Mouse (Mus musculus) gastrocnemius, postnatal 10 days (tissue): Measurements from ENCODE around the gene Angpt4. TPM values are rescaled to one million over a fixed set of nuclear protein-coding genes. Genes with fewer than 3 reads are reported as not detected.

Source experiments
- DNase-seq: peaks from one replicate; pipeline ENCODE4 v3.0.0; 2021; ENCODE audit warnings: mixed read lengths
- total RNA-seq, 2 experiments: library from RNA; stranded (reverse); gene quantifications; 2 replicates each; pipeline ENCODE4 v1.2.3; 2021

Angpt4 gene
- total RNA-seq, 2 experiments from 2014 or later: 0.26 to 0.47 TPM

DNA sequence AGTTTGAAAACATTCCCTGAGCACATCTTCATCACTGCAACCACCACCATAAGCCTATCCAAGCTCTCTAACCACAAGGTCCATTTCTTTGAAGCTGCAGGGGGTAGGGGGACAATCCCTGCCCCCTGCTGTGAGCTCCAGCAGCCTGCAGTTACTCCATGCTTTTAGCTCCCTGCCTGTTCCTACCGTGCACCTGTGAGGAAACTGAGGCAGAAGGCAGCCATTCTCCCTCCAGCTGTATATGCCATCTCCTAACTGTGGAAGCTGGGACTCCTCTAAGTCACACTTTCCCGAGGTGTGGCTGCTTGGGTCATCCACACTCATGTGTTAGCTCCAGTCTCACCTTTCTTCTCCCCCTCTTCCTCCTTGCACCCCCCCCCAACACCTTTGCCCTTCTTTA is 4.1 kb downstream of the Angpt4 start:
- no peak for DNase-seq

DNA sequence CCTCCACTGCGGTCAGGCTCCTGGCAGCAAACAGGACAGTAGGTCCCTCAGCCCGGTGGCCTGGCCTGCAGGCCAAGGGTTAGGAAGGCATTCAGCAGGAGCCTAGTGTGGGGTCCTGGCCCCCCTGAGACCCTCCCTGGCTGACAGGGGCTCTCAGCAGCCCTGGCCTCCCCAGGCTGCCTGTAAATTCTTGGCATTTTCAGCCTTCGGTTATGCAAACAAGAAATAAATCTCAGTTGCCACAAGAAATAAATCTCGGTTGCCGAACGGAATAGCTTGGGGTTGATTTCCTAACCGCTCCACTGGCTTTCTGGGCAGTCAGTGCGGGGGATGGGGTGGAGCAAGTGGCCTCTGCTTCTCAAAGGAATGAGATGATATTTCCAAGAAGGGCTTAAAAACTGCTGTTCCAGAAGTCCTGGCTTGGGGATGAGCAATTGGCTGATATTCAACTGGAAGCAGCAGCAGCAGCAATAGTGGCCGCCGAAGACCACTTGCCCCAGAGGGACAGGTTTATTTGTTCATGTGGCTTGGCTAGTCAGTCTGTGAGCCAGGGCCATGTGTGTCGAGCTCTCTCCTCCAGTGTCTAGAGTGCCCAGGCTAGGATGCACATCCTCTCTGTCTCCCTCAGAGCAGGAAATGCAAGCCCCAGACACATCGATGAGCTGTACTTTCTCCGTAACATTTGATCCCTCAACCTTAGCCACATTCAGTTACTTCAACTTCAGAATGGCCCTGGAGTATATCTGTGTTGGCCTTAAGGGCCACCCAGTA is 5.2 kb downstream of the Angpt4 start:
- peak; percentile 44 for DNase-seq

DNA sequence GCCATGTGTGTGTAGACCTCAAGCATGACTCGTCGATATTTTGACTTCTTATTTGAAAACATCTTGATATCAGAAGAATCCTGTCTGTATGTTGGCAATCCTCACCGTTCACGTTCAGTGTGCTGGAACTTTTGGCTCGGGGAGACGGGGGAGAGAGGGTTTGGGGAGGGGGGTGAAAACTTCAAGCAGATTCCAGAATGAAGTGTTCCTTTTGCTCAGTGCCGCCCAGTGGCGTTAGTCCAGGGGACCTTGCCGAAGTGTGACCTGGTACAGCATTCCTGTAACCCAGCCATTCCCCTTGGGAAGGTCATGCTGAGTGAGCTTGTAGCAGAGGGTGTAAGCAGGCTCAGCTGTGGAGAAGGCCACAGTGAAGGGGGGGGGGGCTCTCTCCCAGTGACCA is 8.1 kb downstream of the Angpt4 start:
- no peak for DNase-seq

DNA sequence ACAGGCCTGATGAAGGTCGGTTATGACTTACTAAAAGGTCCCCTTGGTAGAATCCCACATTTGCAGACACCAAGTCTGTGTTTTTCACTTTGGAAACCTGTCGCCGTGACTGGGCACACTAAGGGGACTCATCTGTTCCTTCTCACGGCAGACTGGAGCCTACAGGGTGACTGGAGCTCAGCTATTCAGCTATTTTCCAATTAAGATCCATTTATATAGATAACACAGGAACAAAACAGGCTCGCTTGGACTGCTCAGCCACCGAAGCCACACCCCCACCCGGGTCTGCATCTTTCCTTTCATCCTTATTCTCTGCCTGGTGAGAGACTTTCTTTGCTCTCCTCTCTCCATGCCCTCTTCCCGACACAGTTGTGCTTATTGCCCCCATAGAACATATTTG is 10.1 kb downstream of the Angpt4 start:
- no peak for DNase-seq

GRCm38 (mm10) chr2:151921596-151921995 is 10.6 kb downstream of the Angpt4 start:
- DNase-seq: no peak

- DNase-seq: no peak
Observed at GRCm38 (mm10) chr2:151924276-151924675, 13.3 kb downstream of the Angpt4 start.

DNA sequence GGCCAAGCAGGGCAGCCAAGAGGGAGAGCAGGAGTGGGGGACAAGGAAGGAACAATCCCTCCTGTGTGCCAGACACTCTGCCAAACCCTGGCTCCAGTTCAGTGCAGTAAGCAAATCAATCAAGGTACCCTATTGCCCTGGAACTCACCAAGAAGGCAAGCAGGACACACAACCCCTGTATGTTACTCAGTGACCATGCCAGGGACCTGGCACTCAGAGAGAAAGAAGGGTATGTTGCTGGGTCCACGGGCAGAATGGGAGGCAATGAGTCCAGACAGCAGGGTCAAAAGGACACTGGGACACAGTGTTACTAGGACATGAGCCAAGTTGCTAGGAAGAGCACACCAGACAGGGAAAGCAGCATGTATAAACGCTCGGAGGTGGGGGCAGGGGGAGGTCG is 14.7 kb downstream of the Angpt4 start:
- DNase-seq: no peak

DNA sequence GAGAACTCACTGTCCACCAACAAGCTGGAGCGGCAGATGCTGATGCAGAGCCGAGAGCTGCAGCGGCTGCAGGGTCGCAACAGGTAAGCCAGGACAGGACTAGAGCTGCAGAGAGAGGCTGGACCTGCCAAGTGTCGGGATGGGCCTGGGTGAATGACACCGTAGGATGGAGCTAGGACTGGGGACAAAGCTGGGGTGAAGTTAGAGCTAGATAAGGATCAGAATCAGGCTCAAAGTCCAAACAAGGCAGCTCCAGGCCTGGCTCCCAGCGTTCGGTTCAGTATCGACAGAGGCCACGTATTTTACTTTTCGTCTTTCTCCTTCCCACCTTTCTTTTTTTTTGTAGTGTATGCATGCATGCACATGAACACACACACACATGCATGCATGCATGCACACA is 16.1 kb downstream of the Angpt4 start:
- DNase-seq: no peak

- peak; percentile 93 for DNase-seq
Observed at GRCm38 (mm10) chr2:151930389-151931074, 19.5 kb downstream of the Angpt4 start.

- peak; percentile 76 for DNase-seq
Observed at GRCm38 (mm10) chr2:151937893-151938292, 26.9 kb downstream of the Angpt4 start.

GRCm38 (mm10) chr2:151938780-151939200 is 27.8 kb downstream of the Angpt4 start:
- peak; percentile 49 for DNase-seq

- no peak for DNase-seq
Observed at GRCm38 (mm10) chr2:151939651-151940420, 28.8 kb downstream of the Angpt4 start.

- DNase-seq: peak; percentile 38
Observed at GRCm38 (mm10) chr2:151941269-151941668, 30.3 kb downstream of the Angpt4 start.

DNA sequence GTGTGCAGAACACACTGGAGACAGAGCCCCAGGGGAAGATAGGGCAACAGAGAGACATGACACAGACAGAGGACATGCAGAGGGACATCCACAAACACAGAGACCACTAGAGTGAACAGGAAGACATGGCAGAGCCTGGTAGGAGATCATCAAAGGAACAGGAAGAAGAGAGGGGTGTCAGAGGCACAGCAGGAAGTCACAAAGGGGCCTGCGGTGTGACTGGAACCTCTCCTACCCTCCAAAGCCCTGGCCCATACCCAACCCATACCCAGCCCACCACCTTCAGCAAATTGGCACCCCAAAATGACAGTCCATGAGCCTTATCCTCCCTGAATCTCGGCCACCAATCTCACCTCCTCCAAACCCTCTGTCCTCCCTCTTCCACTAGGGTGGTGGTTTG is 33.1 kb downstream of the Angpt4 start:
- DNase-seq: no peak

- no peak for DNase-seq
Observed at GRCm38 (mm10) chr2:151947617-151948016, 36.6 kb downstream of the Angpt4 start.

GRCm38 (mm10) chr2:151948311-151948710 is 37.3 kb downstream of the Angpt4 start:
- no peak for DNase-seq

GRCm38 (mm10) chr2:151949082-151949774 is 38.2 kb downstream of the Angpt4 start:
- DNase-seq: no peak

DNA sequence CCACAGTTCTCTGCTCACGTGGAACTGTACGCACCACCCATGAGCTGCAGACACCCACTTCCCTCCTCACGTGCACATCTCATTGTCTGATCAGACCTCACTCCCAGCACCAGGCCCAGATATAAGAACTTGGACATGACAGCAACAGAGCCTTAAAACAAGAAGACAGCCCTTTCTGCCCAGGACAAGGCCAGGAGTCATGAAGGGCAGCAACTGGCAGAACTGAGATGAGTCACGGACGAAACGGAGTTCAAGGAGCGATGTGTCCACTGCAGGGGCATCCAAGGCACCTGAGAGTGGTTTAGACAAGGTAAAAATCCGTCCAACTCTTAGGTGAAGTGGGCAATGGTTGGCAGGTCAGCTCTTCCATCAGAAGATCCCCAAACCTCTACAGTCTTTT is 42.7 kb downstream of the Angpt4 start:
- no peak for DNase-seq

- no peak for DNase-seq
Observed at GRCm38 (mm10) chr2:151956500-151957137, 45.6 kb downstream of the Angpt4 start.

- no peak for DNase-seq
Observed at GRCm38 (mm10) chr2:151959274-151959673, 48.3 kb downstream of the Angpt4 start.

DNA sequence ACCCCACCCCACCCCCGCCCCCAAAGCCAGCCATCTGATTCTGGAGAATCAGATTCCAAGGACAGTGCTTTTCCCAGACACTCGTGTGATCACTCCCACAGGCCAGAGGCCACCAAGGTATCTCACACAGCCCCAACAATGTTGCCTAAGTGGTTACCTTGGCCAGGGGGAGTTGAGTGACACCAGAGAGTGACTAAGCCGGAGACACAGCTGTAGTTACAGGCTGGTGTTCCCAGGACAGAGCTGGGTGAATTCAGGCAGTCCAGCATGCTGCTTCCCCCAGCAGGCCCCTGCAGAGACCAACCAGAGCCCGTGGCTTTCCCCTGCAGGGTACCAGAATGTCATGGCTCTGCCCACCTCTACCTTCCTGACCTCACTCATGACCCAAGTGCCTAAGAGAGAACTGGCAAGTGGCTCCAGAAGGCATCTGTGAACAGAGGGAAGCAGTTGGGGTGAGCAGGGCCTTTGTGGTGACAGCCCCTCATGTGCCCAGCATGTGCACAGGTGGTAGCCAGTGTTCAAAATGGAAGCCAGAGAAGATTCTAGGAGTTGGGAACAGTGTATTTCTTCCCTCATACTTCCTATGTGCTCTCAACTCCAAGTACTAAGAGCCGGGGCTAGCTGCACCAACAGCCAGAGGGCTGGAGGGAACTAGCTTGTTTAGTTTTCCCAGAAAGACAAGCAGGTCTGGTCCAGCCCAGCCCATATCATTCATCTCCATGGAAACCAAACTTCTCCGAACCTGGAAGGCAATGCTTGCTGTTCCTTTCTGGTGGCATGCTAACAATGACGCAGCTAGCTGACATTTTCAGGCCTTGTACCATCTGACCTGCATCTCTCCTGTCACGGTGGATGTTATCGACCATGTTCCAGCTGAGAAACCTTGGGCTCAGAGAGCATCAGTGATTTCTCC is 50.5 kb downstream of the Angpt4 start:
- no peak for DNase-seq
